Mouse (Mus musculus) left cerebral cortex, postnatal 10 days (tissue): ENCODE results near the gene Ngfr. TPM values are rescaled to one million over a fixed set of nuclear protein-coding genes. Genes with fewer than 3 reads are reported as not detected.
"Not testable (repeated sequence)": the region's sequence is repeated elsewhere in the genome, so short reads cannot be mapped to it uniquely, and the experiment has no call there.

ENCODE experiments used
- DNase-seq, 2 experiments: peaks; one replicate each; pipeline ENCODE4 v3.0.0; 2021 to 2022; ENCODE audit warnings: low spot score in 2 of 2, mixed read lengths in 1 of 2; ENCODE audit errors: extremely low spot score in 1 of 2
- intact Hi-C: fragments of 180-260 bp; cut with DNase I; formaldehyde crosslinking; loops from one replicate; pipeline ENCODE4 v1.15.1; 2025
- total RNA-seq, 2 experiments: library from RNA; stranded (reverse); gene quantifications; 2 replicates each; pipeline ENCODE4 v1.2.3; 2021

The Ngfr gene
- total RNA-seq = 1 to 10 TPM; 1.9 to 2.1 TPM

- peak; percentile 16 to 62 for DNase-seq
- intact Hi-C loops = loop anchor here (2.0 to 5.0 kb wide), 2 partner anchors 53 to 60 kb away; no protein-coding TSS in a partner anchor
These were observed at the start of gene Ngfr for GRCm38 (mm10) chr11:95587423-95587951. Ngfr (minus strand) TSS chr11:95587735.

DNA sequence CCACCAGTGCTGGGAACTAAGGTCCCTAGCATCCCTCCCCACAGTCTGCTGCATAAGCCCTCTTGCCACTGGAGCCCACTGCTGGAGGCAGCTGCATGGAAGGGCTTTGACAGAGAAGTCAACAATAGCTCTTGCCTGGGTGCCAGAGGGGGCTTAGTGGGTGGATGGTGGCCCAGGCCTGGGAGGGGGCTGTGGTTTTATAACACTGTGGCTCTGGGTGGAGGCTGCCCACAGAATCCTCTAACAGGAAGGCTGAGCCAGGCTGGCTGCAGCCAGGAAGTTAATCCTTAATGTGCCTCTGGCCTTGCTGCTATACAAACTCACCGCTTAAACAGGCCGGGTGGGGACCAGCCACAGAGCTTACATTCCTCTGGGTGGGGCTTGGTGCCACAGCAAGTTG is 47.5 kb upstream of the Ngfr start:
- intact Hi-C loops = no loop called here
- DNase-seq = no peak

DNA sequence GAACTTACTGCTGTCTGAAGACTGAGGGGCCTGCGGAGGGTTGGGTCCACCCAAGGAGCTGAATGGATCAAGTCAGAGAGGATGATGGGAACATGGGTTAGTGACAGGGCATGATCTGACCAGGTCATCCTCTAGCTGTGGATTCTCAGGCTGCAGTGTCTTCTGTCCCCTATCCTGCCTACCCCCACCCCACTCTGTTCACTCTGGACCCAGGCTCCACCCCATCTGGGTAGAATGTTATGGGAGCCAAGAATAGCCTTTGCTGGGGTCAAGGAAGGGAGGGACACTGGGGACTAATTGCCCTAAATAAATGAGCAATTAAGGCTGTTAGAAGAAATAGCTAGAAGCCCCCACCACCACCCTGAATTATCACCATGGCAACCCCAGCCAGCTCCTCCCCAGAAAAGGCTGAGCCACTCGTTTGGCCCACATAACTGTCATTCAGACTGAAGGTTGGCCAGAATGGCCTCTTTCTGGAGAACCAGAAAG is 46.0 kb upstream of the Ngfr start:
- intact Hi-C loops = no loop called here

DNA sequence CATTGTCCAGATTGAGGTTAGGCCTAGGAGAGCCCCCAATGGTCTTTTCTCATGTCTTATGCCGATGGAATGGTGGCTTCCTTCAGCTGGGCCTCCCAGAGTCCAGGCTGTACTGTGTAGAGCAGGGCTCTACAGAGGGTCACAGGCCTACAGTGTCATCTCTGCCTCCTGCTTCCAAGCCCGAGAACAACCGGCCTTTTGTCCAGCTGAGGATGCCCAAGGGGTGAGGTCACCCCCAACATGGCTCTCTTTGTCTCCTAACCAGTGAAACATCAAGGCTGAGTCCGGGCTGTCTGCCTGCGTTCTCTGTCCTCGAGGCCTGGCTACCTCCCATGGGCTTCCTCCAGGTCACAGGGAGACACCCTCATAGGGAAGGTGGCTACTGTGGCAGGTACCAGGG is 44.9 kb upstream of the Ngfr start:
- DNase-seq = no peak
- intact Hi-C loops = no loop called here

More for the DNA sequence above, 46.0 kb upstream of the Ngfr start:
- no peak for DNase-seq

- no peak for DNase-seq
- intact Hi-C loops = no loop called here
These were observed 43.8 kb upstream of the Ngfr start for GRCm38 (mm10) chr11:95631301-95631700.

- intact Hi-C loops = no loop called here
- no peak for DNase-seq
These were observed 43.0 kb upstream of the Ngfr start for GRCm38 (mm10) chr11:95630558-95630957.

- DNase-seq = no peak
These were observed 34.9 kb upstream of the Ngfr start for GRCm38 (mm10) chr11:95622426-95622825.

DNA sequence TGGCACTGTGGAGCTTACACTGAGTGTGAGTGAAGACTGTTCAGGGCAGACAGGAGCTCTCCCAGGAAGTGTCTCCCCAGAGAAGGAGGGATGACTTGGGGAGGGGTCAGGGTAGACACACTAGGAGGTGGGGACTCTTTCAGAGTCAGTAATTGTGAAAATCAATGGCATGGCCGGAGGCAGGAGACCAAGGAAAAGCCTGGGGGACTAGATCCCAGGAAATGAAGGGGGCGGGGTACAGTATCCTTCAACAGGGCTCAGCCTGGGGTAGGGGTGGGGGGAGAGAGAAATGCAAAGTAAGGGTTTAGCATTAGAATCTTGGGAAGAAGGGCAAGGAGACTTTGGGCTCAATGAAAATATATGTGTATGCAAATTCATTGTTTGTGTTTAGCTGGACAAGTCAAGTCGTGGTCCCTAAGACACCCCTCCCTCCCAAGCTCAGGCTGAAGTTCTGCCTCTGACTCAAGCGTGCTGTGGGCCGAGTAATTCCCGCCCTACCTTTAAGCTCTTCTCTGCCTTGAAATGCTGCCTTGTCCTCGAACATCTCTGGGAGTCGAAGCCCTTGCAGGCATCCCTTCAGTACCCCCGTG is 34.1 kb upstream of the Ngfr start:
- no peak for DNase-seq
- intact Hi-C loops = no loop called here

More at GRCm38 (mm10) chr11:95622426-95622825, 34.9 kb upstream of the Ngfr start:
- intact Hi-C loops = no loop called here

DNA sequence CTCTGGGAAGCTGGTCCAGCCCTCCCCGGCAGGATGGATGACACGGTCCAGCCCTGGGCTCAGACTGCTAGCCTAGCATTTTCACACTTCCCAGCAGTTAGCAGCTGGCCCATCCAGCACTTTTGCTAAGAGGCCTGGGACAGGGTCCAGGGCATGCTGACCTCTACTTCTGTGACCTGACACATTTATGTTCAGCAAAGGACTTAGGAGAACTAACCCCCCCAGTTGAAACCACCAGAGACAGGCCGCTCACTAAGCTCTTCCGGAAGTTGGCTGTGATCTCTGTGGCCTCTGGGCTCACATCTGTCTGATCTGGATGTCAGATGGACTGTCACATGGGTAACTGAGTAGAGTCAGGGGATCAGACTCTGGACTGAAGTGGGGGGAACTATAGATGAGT is 33.5 kb upstream of the Ngfr start:
- intact Hi-C loops = no loop called here
- DNase-seq = peak in 1 of 2 experiments; percentile 23

DNA sequence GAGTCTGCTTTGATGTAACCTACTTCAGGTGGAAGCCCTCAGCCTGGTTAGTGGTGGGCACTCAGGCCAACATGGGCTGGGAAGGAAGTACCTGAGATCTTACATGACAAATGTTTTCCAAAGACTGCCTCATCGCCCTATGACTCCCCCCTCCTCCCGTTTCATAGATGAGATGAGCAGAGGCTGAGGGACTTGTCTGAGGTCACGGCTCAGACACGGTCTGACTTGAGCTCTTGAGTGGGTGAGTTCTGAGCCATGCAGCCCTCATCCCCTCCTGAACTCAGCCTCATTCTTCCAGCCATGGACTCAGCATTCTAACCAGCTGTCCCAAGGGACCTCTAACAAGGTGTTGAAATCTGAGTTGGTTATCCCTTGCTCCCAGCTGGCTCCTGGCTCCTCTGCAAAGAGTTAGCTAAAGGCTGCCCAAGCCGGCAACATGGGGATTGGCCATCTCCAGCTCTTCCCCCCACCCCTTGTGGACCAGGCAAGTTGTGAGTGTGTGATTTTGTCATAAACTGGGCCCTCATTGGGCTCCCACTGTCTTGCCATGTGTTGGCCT is 32.4 kb upstream of the Ngfr start:
- intact Hi-C loops = no loop called here
- DNase-seq = no peak

DNA sequence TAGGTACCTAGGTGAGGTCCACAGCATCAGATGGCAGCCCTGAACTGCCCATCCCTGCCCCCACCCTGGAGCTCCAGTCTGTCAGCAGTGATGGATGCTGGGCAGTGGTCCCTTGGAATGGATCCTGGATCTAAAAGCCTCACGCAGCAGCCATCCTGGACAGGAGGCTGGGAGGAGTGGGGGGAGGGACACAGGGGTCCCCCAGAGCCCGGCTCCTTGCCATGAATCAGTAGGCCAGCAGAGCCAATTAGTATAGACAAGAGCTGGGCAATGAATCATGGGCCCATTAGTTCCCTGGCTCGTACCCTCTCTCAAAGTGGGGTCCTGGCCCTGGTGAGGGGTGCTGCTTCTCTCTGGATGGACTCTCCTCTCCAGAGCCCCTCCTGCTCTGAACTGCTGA is 31.5 kb upstream of the Ngfr start:
- intact Hi-C loops = no loop called here
- DNase-seq = peak in 1 of 2 experiments; percentile 9

DNA sequence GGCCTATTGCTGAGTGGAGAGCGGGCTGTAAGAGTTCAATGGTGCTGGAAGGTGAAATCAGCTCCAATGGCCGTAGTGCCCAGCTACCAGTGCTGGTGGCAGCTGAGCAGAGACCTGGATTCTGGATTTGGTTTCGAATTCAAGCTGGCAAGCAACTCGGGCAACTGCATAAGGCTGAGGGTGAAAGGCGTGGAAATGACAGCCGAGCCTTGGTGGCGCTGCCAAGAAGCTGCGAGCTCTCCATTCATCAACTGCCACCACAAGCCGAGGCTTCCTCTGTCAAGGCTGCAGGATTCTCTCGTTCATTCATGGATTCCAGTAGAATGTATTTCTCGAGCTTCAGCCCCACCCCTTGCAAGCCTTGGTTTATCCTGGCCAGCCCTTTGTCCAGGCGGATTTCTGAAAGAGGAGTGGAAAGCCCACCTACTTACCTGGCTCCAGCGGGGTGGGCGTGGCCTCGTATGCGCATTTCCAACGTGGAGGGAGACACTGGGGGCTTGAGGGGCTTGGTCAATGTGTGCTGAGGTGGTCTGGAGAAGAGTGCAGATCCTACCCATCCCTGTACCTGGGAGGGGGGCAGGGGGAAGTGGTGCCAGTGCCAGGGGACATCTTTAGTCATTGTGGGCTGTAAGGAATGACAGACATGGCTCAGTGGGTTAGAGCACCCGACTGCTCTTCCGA is 30.4 kb upstream of the Ngfr start:
- intact Hi-C loops = no loop called here

DNA sequence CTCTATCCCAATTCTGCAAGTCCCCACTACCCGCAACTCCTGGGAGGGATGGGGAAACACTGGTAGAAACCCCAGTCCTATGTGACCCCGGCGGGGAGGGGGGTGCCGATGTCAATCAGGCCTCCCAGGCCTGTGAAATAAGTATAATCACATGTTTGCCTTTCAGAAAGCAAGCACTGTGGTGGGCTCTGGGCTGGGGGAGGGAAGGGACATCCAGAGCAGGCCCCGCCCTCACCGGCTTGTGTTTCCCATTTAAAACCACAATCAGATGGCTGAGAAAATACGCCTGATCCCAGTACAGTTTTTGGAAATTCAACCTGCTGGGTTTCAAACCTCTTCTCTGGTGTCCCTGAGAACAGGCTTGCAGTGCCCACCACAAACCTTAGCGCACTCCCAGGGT is 27.2 kb upstream of the Ngfr start:
- no peak for DNase-seq
- intact Hi-C loops = no loop called here

More for the DNA sequence above, 30.4 kb upstream of the Ngfr start:
- no peak for DNase-seq

DNA sequence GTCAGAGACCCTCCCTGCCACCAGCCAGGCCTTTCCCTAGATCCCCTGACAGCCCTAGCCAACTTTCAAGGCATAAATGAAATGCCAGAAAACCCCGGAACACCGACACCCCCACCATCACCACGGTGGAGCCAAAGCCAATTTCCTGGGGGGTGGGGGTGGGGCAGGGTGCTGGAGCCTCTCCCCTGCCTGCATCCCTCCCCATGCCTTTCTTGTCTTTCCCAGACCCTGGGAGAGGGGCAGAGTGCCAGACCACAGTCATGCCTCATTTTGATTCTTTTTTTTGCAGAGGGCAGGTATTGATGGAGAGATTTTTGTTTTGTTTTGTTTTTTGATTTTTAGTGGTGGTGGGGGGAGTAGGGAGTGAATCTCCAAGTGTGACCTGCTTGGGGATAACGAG is 23.7 kb upstream of the Ngfr start:
- intact Hi-C loops = no loop called here
- no peak for DNase-seq

DNA sequence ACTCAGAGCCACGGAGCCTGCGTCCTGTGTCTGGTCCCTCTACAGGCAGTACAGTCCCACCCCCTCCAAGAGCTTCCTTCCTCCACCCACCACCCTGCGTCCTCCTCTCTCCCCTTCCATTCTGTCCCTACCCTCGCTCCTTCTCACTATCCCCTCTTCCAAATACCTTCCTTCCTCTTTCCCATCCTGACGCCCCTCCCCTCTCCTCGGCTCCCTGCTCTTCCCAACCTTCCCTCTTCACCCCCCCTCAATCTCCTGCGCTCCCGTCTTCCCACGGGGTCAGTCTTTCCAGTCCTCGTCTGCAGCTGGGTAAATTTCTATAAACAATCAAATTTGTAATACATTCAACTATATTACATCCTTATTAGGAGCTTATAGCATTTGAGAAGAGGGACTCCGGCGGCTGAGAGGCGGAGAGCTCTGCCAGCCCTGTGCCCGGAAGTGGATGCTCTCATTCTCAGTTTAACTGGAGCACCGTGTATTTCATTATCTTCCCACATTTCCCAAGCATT is 22.9 kb upstream of the Ngfr start:
- intact Hi-C loops = no loop called here
- DNase-seq = no peak

- intact Hi-C loops = no loop called here
- DNase-seq = no peak
These were observed 22.4 kb upstream of the Ngfr start for GRCm38 (mm10) chr11:95609924-95610323.

- DNase-seq, intact Hi-C loops: not testable (repeated sequence)
These were observed 19.8 kb upstream of the Ngfr start for GRCm38 (mm10) chr11:95607286-95607685.

- intact Hi-C loops = no loop called here
- peak in 1 of 2 experiments; percentile 15 for DNase-seq
These were observed 10.9 kb upstream of the Ngfr start for GRCm38 (mm10) chr11:95598214-95599062.

DNA sequence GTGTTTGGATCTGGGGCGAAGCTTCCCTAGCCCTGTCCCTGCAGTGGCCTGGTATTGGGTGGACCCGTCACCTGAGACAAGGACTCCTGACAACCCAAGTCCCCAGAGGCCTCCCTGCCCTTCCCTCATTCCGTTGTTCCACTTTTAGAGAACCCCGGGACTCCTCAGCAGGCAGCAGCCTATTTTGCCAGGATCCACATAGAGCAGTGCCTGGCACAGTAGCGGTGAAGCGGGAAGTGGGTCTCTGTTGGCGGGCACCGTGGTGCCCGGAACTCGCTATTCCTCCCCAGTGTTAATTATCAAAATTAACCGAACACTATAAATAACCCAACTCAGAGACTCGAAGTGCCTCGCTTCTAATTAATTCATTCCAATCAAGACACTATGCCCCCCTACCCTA is 10.2 kb upstream of the Ngfr start:
- peak in 1 of 2 experiments; percentile 12 for DNase-seq
- intact Hi-C loops = no loop called here
